Mouse (Mus musculus) CH12.LX (cell line): ENCODE measurements around the gene Creb3l2.

Experiments used
- CHD1 ChIP-seq: IDR thresholded peaks from 2 replicates; pipeline ENCODE4 v1.6.1; 2012; ENCODE audit warnings: low read depth, low read length, improper control_type of control experiment, inconsistent platforms
- CTCF ChIP-seq, 2 experiments: IDR thresholded peaks in 1 of 2; conservative IDR thresholded peaks in 1 of 2; 2 replicates each; pipeline ENCODE4 v1.5.1; 2011 to 2012; ENCODE audit warnings: low read depth in 2 of 2, low read length in 2 of 2, improper control_type of control experiment in 1 of 2, inconsistent platforms in 1 of 2, mild to moderate bottlenecking in 1 of 2, moderate library complexity in 1 of 2
- POLR2A ChIP-seq: IDR thresholded peaks from 2 replicates; pipeline ENCODE4 v1.6.1; 2011; ENCODE audit warnings: low read depth, mild to moderate bottlenecking, improper control_type of control experiment, low read length
- SIN3A ChIP-seq: IDR thresholded peaks from 2 replicates; pipeline ENCODE4 v1.6.1; 2012; ENCODE audit warnings: low read length, improper control_type of control experiment, inconsistent platforms
- TBP ChIP-seq: conservative IDR thresholded peaks from 2 replicates; pipeline ENCODE4 v1.6.1; 2011; ENCODE audit warnings: low read depth, low read length, improper control_type of control experiment
- TCF12 ChIP-seq: IDR thresholded peaks from 2 replicates; pipeline ENCODE4 v1.6.1; 2014; ENCODE audit warnings: low read depth, mild to moderate bottlenecking, inconsistent platforms, low read length, improper control_type of control experiment

- TF ChIP-seq SIN3A (no peak), TBP (no peak), CHD1 (no peak), POLR2A (no peak), CTCF (conservative IDR thresholded peaks at IDR 0.05 in 1 of 2, IDR thresholded peaks at IDR 0.05 in 1 of 2; ENCODE audit: low read depth in 2 of 2, low read length in 2 of 2) (no peak), TCF12 (no peak)
Measured at GRCm38 (mm10) chr6:37368281-37368680, 73.7 kb downstream of the Creb3l2 start.
